Mouse (Mus musculus): ENCODE data around the gene Pgm2l1. TPM values are rescaled to one million over a fixed set of nuclear protein-coding genes. Genes with fewer than 3 reads are reported as not detected.

Pgm2l1 gene
- polyA plus RNA-seq (2014; fragmentation: Nextera tagmentation; extraction: Ambion mirVana): 6.2 and 6.7 TPM in 2 replicates

DNA sequence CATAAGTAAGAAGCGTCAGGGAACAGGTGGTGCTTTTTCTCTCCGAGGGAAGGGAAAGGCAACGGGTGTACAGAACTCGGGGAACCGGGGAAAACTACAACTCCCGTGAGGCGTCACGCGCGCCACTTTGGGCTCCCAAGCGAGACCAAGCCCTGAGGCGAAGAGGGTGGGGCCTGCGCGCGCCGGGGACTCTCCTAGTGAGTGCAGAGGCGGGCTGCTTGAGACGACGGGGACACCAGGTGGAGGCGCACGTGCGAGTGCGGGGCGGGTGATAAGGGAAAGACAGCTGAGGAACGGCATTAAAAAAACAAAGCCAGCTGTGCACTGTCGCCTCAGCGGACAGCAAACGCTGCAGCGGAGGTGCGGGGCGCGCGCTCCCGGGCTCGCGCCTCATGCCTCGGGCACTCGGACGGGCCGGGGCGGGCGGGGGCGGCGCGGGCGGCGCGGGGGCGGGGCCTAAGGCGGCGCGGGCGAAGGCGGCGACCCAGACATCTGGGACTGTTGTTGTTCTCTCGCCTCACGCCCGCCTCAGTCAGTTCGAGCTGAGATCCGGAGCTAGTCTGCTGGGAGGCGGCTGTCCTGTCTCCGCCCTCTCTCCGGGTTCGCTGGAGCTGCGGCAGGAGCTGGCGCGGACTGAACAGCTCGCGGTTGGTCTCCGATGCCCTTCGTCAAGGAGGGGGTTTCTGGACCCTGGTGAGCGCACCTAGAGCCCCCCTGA lies at the start of gene Pgm2l1:
TSS of gene Pgm2l1 (plus strand) at position 237 of the 718 bp plus-strand sequence.
- DNase-seq (ENCODE audit: low spot score): peak; percentile 98
- peak; percentile 98 for ATAC-seq (replicated peaks; ENCODE audit: insufficient number of reproducible peaks, low FRiP score, low TSS enrichment, low read depth)
- WGBS: 0% methylated on average over 52 of the region's 72 CpGs
- H3K4me1 ChIP-seq (ENCODE audit: control insufficient read depth, insufficient read depth, low read length): no peaks in the 10 kb centered on the region
- H3K9ac ChIP-seq (replicated peaks; ENCODE audit: low read length): peak within 1 kb of the TSS; percentile 82
- H3K4me2 ChIP-seq (ENCODE audit: low read depth, low read length): peak within 1 kb of the TSS; percentile 95
- peak within 1 kb of the TSS; percentile 85 for H3K4me3 ChIP-seq (ENCODE audit: low read depth, low read length)
- peak within 1 kb of the TSS; percentile 71 for H3K27ac ChIP-seq (replicated peaks; ENCODE audit: low read depth, low read length)
- no peaks in the 10 kb centered on the region for H3K27me3 ChIP-seq (ENCODE audit: control insufficient read depth, insufficient read depth, low read length)
- H3K36me3 ChIP-seq (replicated peaks; ENCODE audit: control insufficient read depth, insufficient read depth, low read depth, low read length): no peaks in the 10 kb centered on the region
- no peaks in the 10 kb centered on the region for H3K9me3 ChIP-seq (replicated peaks; ENCODE audit: control insufficient read depth, low read length)

DNA sequence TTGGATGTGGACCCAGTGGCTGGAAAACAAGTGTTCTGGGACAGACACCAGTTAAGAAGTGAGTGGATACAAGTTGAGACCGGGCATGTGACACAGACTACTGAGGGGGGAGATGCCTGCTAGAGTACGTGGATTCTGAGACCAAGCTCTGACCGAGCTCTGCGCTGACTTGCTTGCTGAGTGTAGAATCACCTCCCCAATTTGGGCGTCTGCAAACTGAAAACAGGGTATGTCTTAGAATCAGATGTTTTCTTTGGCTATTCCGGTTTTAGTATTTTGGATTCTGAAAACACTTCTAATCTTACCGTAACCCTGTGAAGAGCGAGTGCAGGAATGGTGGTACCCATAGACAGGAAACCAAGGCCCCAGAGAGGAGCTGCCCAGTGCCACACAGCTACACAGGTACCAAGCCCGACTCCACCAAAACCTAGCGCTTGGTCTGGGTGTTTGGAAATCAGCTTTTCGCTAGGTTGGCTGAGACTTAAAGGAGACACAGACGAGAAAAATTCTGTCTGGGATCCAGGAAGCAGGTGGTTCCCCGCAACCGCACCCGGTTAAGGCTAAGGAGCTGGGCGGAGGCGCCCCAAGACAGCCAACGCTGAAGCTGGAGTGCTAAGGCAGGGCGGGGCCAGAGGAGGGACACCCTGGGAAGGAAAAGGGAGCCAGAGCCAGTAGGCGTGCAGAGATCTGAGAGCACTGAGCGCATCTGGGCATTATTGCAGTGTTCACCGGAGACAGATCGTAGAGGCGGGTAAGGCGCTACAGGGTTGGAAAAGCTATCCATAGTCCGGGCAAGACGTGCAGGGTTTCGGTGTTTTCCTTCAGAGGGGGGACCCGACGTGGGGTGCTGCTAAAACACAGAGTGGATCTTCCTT lies 48.9 kb upstream of the Pgm2l1 start:
- Histone ChIP-seq H3K4me3 (ENCODE audit: low read depth, low read length) (peak overlapping the region; percentile 31), H3K9ac (replicated peaks; ENCODE audit: low read length) (0 out of 2 replicates have a peak overlapping the region, but pooled peaks have one; percentile 29), H3K27ac (replicated peaks; ENCODE audit: low read depth, low read length) (no peak overlapping the region), H3K36me3 (replicated peaks; ENCODE audit: control insufficient read depth, insufficient read depth, low read depth, low read length) (no peaks in the 10 kb centered on the region), H3K27me3 (ENCODE audit: control insufficient read depth, insufficient read depth, low read length) (peaks cover 20% of the 10 kb centered on the region), H3K4me2 (ENCODE audit: low read depth, low read length) (peak overlapping the region; percentile 62), H3K4me1 (ENCODE audit: control insufficient read depth, insufficient read depth, low read length) (no peaks in the 10 kb centered on the region), H3K9me3 (replicated peaks; ENCODE audit: control insufficient read depth, low read length) (no peaks in the 10 kb centered on the region)
- peak; percentile 67 for DNase-seq (ENCODE audit: low spot score)
- 9% methylated on average over 30 of the region's 30 CpGs for WGBS
- peak; percentile 34; the same call in 1 of the 2 replicates for ATAC-seq (replicated peaks; ENCODE audit: insufficient number of reproducible peaks, low FRiP score, low TSS enrichment, low read depth)

DNA sequence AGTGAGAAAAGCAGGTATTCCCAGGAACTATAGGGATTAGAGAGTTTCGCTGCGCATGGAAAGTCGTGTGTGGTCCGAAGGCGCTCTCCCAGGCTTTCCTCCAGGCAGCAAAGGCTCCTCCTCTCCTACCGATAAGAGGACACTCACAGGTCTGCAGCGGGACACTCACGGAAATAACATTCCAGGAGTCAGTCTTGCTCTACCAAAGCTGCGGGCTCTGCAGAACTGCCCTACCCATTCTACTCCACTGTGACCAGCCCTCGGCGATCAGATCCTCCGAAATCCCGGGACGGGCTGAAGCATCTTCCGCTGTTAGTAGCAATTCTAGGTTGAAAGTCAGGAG lies 48.3 kb upstream of the Pgm2l1 start:
- Histone ChIP-seq H3K9me3 (replicated peaks; ENCODE audit: control insufficient read depth, low read length) (no peaks in the 10 kb centered on the region), H3K27me3 (ENCODE audit: control insufficient read depth, insufficient read depth, low read length) (peaks cover 20% of the 10 kb centered on the region), H3K4me3 (ENCODE audit: low read depth, low read length) (peak overlapping the region; percentile 31), H3K4me2 (ENCODE audit: low read depth, low read length) (peak overlapping the region; percentile 62), H3K27ac (replicated peaks; ENCODE audit: low read depth, low read length) (no peak overlapping the region), H3K36me3 (replicated peaks; ENCODE audit: control insufficient read depth, insufficient read depth, low read depth, low read length) (no peaks in the 10 kb centered on the region), H3K9ac (replicated peaks; ENCODE audit: low read length) (0 out of 2 replicates have a peak overlapping the region, but pooled peaks have one; percentile 29), H3K4me1 (ENCODE audit: control insufficient read depth, insufficient read depth, low read length) (no peaks in the 10 kb centered on the region)
- DNase-seq (ENCODE audit: low spot score) (peak; percentile 43), ATAC-seq (replicated peaks; ENCODE audit: insufficient number of reproducible peaks, low FRiP score, low TSS enrichment, low read depth) (0 out of 2 replicates have a peak, but pooled peaks have one; percentile 18)
- WGBS: 2% methylated on average over 15 of the region's 15 CpGs

DNA sequence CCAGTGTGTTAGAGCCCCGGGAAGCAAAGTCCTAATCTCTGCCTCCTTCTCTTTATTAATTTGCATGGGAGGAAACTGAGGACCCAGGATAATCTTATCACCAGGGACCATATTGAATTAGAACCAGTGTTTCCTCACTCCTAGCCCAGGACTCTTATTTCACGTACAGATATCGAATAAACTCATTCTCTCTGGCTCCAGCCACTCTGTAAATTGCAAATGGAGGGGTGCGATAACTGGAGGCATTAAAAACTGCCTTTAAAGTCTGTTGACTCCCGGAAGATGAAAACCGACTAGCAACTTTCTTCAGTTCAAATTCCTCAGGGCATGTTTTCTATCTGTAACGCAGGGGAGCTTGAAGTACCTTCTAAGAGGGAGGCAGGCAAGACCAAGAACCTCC lies 47.8 kb upstream of the Pgm2l1 start:
- Histone ChIP-seq H3K27me3 (ENCODE audit: control insufficient read depth, insufficient read depth, low read length) (peaks cover 20% of the 10 kb centered on the region), H3K27ac (replicated peaks; ENCODE audit: low read depth, low read length) (no peak overlapping the region), H3K9me3 (replicated peaks; ENCODE audit: control insufficient read depth, low read length) (no peaks in the 10 kb centered on the region), H3K9ac (replicated peaks; ENCODE audit: low read length) (no peak overlapping the region), H3K4me3 (ENCODE audit: low read depth, low read length) (peak overlapping the region; percentile 31; the same call in 1 of the 2 replicates), H3K36me3 (replicated peaks; ENCODE audit: control insufficient read depth, insufficient read depth, low read depth, low read length) (no peaks in the 10 kb centered on the region), H3K4me2 (ENCODE audit: low read depth, low read length) (no peak overlapping the region; the same call in 1 of the 2 replicates), H3K4me1 (ENCODE audit: control insufficient read depth, insufficient read depth, low read length) (no peaks in the 10 kb centered on the region)
- ATAC-seq (replicated peaks; ENCODE audit: insufficient number of reproducible peaks, low FRiP score, low TSS enrichment, low read depth) (no peak), DNase-seq (ENCODE audit: low spot score) (no peak)
- 65% methylated on average over 7 of the region's 7 CpGs for WGBS

DNA sequence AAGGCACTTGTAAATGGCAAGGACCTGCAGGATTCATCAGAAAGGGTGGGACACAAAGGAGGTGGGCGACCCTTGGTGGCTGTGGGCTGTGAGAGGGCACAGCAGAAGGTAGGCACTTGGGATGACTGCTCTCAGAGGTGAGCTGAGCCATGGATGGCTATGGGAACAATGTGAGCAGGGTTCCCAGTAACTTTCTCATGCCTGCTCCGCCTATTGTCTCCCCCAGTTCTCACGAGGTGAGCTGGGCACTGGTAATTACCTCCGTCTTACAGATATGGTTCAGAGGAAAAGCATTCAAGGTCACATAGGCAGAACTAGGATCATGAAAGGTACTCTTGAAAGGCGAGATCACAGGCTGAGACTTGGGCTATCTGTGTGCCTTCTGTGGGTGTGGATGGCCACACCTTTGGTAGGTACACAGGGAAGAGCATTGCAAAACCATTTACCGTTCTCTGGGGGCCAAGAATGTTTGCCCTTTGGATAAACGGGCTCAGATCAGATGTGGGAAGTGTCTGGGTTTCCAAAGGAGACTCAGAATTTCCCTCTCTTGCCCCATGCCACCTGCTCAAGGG lies 47.3 kb upstream of the Pgm2l1 start:
- Histone ChIP-seq H3K4me1 (ENCODE audit: control insufficient read depth, insufficient read depth, low read length) (no peaks in the 10 kb centered on the region), H3K4me3 (ENCODE audit: low read depth, low read length) (no peak overlapping the region), H3K27ac (replicated peaks; ENCODE audit: low read depth, low read length) (no peak overlapping the region), H3K9me3 (replicated peaks; ENCODE audit: control insufficient read depth, low read length) (no peaks in the 10 kb centered on the region), H3K4me2 (ENCODE audit: low read depth, low read length) (no peak overlapping the region), H3K9ac (replicated peaks; ENCODE audit: low read length) (no peak overlapping the region), H3K27me3 (ENCODE audit: control insufficient read depth, insufficient read depth, low read length) (peaks cover 20% of the 10 kb centered on the region), H3K36me3 (replicated peaks; ENCODE audit: control insufficient read depth, insufficient read depth, low read depth, low read length) (no peaks in the 10 kb centered on the region)
- DNase-seq (ENCODE audit: low spot score) (no peak), ATAC-seq (replicated peaks; ENCODE audit: insufficient number of reproducible peaks, low FRiP score, low TSS enrichment, low read depth) (no peak)
- 72% methylated on average over 7 of the region's 7 CpGs for WGBS

DNA sequence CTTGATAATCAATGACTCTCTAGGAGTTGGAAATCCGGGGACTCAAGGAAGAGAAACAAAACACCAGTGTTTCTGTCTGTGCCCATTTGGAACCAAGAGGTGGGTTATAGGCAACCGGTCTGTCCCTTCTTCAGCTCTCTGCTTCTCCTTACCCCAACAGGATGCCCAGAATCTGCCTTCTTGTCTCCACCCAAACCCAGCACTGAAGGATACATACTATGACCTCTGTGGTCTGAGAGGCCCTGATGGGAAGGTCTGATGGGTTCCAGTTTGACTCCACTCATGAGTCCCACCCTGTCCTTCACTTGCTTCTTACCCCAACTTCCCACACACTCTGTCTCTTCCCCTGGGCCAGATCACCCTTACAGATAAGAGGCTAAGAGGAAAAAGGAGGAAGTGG lies 46.0 kb upstream of the Pgm2l1 start:
- 75% methylated on average over 2 of the region's 2 CpGs for WGBS
- Histone ChIP-seq H3K27me3 (ENCODE audit: control insufficient read depth, insufficient read depth, low read length) (peaks cover 20% of the 10 kb centered on the region), H3K27ac (replicated peaks; ENCODE audit: low read depth, low read length) (no peak overlapping the region), H3K9ac (replicated peaks; ENCODE audit: low read length) (no peak overlapping the region), H3K4me3 (ENCODE audit: low read depth, low read length) (no peak overlapping the region), H3K9me3 (replicated peaks; ENCODE audit: control insufficient read depth, low read length) (no peaks in the 10 kb centered on the region), H3K36me3 (replicated peaks; ENCODE audit: control insufficient read depth, insufficient read depth, low read depth, low read length) (no peaks in the 10 kb centered on the region), H3K4me2 (ENCODE audit: low read depth, low read length) (no peak overlapping the region), H3K4me1 (ENCODE audit: control insufficient read depth, insufficient read depth, low read length) (no peaks in the 10 kb centered on the region)
- DNase-seq (ENCODE audit: low spot score) (no peak), ATAC-seq (replicated peaks; ENCODE audit: insufficient number of reproducible peaks, low FRiP score, low TSS enrichment, low read depth) (no peak)

DNA sequence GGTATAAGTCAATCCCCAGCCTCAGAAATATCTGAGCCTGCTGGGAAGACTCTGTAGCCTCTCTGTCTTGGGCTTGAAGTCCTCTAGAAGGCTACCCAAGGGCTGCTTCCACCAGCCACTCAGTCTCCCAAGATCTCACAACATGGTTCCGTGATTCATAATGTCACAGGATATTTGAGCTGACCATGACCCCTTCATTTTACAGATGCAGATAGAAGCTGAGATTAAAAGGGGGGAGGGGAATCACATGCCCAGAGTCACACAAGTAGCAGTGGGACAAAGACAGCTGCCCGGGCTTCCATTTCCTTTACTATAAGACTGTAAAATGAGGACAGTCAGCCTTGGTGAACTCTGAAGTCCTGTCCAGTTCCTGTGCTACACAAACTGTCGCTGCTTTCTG lies 45.6 kb upstream of the Pgm2l1 start:
- H3K27me3 ChIP-seq (ENCODE audit: control insufficient read depth, insufficient read depth, low read length): peaks cover 20% of the 10 kb centered on the region
- no peak overlapping the region for H3K27ac ChIP-seq (replicated peaks; ENCODE audit: low read depth, low read length)
- H3K9me3 ChIP-seq (replicated peaks; ENCODE audit: control insufficient read depth, low read length): no peaks in the 10 kb centered on the region
- no peak overlapping the region for H3K4me2 ChIP-seq (ENCODE audit: low read depth, low read length)
- H3K4me3 ChIP-seq (ENCODE audit: low read depth, low read length): no peak overlapping the region
- no peaks in the 10 kb centered on the region for H3K36me3 ChIP-seq (replicated peaks; ENCODE audit: control insufficient read depth, insufficient read depth, low read depth, low read length)
- 72% methylated on average over 3 of the region's 3 CpGs for WGBS
- ATAC-seq (replicated peaks; ENCODE audit: insufficient number of reproducible peaks, low FRiP score, low TSS enrichment, low read depth) (no peak), DNase-seq (ENCODE audit: low spot score) (no peak)
- H3K4me1 ChIP-seq (ENCODE audit: control insufficient read depth, insufficient read depth, low read length): no peaks in the 10 kb centered on the region
- no peak overlapping the region for H3K9ac ChIP-seq (replicated peaks; ENCODE audit: low read length)

All from embryonic facial prominence, embryonic 11.5 days (tissue).